In the genomic region with DNA sequence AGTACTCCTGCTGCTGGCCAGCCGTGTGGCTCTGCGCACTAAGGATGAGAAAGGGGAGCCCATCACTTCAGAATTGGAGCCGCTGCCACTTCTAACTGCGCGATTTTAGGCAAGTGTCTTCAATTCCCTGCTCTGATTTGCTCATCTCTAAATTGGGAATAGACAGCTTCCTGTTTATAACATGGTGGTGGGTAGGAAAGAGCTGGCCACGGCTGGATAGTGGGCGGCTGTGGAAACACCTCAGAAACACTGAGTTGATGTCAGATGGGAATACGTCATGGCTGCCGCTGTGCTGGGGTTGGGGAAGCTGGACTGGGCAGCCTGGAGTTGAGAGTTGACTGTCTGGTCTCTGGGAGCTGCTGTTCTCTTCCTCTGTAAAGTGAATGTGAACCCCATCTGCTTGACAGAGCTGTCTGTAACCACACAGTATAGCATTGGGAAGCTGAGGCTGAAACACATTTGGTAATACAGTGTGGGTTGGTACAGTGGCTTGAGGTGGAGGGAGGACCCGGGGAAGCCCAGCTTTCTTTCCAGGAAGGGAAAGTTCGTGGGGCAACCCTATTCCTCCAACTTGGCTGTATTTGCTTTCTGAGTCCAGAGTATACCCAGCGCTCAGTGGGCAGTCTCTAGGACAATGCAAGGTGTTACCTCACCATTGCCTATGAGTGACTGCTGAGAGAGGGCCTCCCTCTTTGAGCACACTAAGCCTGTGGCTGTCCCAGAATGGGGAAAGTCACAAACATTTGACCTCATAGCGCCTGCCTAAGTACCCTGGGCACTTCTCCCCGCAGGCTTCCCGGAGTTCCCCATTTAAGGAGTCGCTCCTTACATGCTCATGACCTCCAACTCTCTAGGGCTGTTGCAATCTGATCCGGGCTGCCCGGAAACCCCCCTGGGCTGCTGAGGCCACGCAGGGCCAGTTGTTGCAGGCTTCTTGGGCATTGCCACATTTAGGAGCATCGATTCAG, we compare ENCODE assay signal across 8 mouse cellular contexts.
DNase-seq lines count a peak whose midpoint lies in the region; ATAC-seq and TF ChIP-seq lines count a peak whose summit lies in the region.

No protein-coding gene starts in this region.

- H3K4me2 ChIP-seq in embryonic facial prominence, embryonic 11.5 days (ENCODE audit: low read depth, low read length): no peak overlapping the region
- no peak overlapping the region for H3K4me2 ChIP-seq in hindbrain, embryonic 16.5 days (ENCODE audit: low read length)

- no peak overlapping the region for H3K9ac ChIP-seq in embryonic facial prominence, embryonic 11.5 days (replicated peaks; ENCODE audit: low read length)
- H3K9ac ChIP-seq in hindbrain, embryonic 16.5 days (ENCODE audit: low read depth, low read length): no peak overlapping the region

- no peaks in the 10 kb centered on the region for H3K36me3 ChIP-seq in kidney, adult 2 months (ENCODE audit: control insufficient read depth, insufficient read depth, low read length)
- no peaks in the 10 kb centered on the region for H3K36me3 ChIP-seq in embryonic facial prominence, embryonic 11.5 days (replicated peaks; ENCODE audit: control insufficient read depth, insufficient read depth, low read depth, low read length)
- H3K36me3 ChIP-seq in hindbrain, embryonic 16.5 days (ENCODE audit: control insufficient read depth, insufficient read depth, low read length): no peaks in the 10 kb centered on the region

- 0 out of 2 replicates have a peak, but pooled peaks cover 6% of the 10 kb centered on the region for H3K4me1 ChIP-seq in kidney, adult 2 months (ENCODE audit: control insufficient read depth, insufficient read depth, low read length)
- peaks cover 5% of the 10 kb centered on the region for H3K4me1 ChIP-seq in embryonic facial prominence, embryonic 11.5 days (ENCODE audit: control insufficient read depth, insufficient read depth, low read length)
- peaks cover 25% of the 10 kb centered on the region for H3K4me1 ChIP-seq in hindbrain, embryonic 16.5 days (ENCODE audit: control insufficient read depth, insufficient read depth, low read depth, low read length)

- TF ChIP-seq CTCF in kidney, adult 2 months (conservative IDR thresholded peaks at IDR 0.05; ENCODE audit: insufficient read depth, insufficient read length, low read depth, low read length): no peak

- DNase-seq in kidney, adult 9 months: peak; percentile 25
- DNase-seq in kidney, adult 2 months: no peak
- DNase-seq in embryonic facial prominence, embryonic 11.5 days (ENCODE audit: low spot score): peak; percentile 11
- DNase-seq in lung, postnatal 4 days: peak; percentile 69 to 80
- DNase-seq in testis, postnatal 14 days (ENCODE audit: low spot score): no peak
- no peak for DNase-seq in adrenal gland, postnatal 4 days (ENCODE audit: low spot score in 2 of 2)

- 65% methylated on average over 20 of the region's 20 CpGs for WGBS in kidney, adult 2 months
- WGBS in embryonic facial prominence, embryonic 11.5 days: 52% methylated on average over 20 of the region's 20 CpGs
- 71% methylated on average over 20 of the region's 20 CpGs for WGBS in hindbrain, embryonic 16.5 days

- ATAC-seq in embryonic facial prominence, embryonic 11.5 days (replicated peaks; ENCODE audit: insufficient number of reproducible peaks, low FRiP score, low TSS enrichment, low read depth): no peak; the same call in 1 of the 2 replicates
- ATAC-seq in hematopoietic stem cell, adult 5-6 weeks (replicated peaks in 1 of 2; ENCODE audit: insufficient read depth in 1 of 2, low FRiP score in 2 of 2, low TSS enrichment in 1 of 2, low read depth in 1 of 2, poor library complexity in 2 of 2, severe bottlenecking in 2 of 2): peak; percentile 46 to 55; a peak in 3 of 4 replicates
- no peak for ATAC-seq in hindbrain, embryonic 16.5 days

- no peak for TF ChIP-seq POLR2A in kidney, adult 2 months (IDR thresholded peaks at IDR 0.05; ENCODE audit: low read depth, low read length)

- H3K9me3 ChIP-seq in embryonic facial prominence, embryonic 11.5 days (replicated peaks; ENCODE audit: control insufficient read depth, low read length): no peaks in the 10 kb centered on the region
- H3K9me3 ChIP-seq in hindbrain, embryonic 16.5 days (ENCODE audit: control insufficient read depth, low read length): no peaks in the 10 kb centered on the region

- no peak overlapping the region for H3K27ac ChIP-seq in kidney, adult 2 months (ENCODE audit: insufficient read depth, low read depth, low read length)
- no peak overlapping the region for H3K27ac ChIP-seq in embryonic facial prominence, embryonic 11.5 days (replicated peaks; ENCODE audit: low read depth, low read length)
- no peak overlapping the region for H3K27ac ChIP-seq in hindbrain, embryonic 16.5 days (ENCODE audit: low read depth, low read length)

- H3K27me3 ChIP-seq in kidney, adult 2 months (replicated peaks; ENCODE audit: control insufficient read depth, insufficient read depth, low read length): no peaks in the 10 kb centered on the region
- peaks cover 4% of the 10 kb centered on the region; the same call in 1 of the 2 replicates for H3K27me3 ChIP-seq in embryonic facial prominence, embryonic 11.5 days (ENCODE audit: control insufficient read depth, insufficient read depth, low read length)
- H3K27me3 ChIP-seq in hindbrain, embryonic 16.5 days (replicated peaks; ENCODE audit: control insufficient read depth, insufficient read depth, low read length): no peaks in the 10 kb centered on the region; the same call in 1 of the 2 replicates

- no peak overlapping the region for H3K4me3 ChIP-seq in kidney, adult 2 months (ENCODE audit: insufficient read depth, low read depth, low read length)
- no peak overlapping the region for H3K4me3 ChIP-seq in embryonic facial prominence, embryonic 11.5 days (ENCODE audit: low read depth, low read length)
- no peak overlapping the region for H3K4me3 ChIP-seq in hindbrain, embryonic 16.5 days (ENCODE audit: low read length)

Comparison
In these comparisons a context has a peak if more than half of its experiments do, and no peak if none do; other contexts are left out.
1. DNase-seq: peak in kidney, adult 9 months (single experiment), embryonic facial prominence, embryonic 11.5 days (single experiment) and lung, postnatal 4 days (2 of 2); none in kidney, adult 2 months (single experiment), testis, postnatal 14 days (single experiment) and adrenal gland, postnatal 4 days (0 of 2).
2. ATAC-seq: peak in hematopoietic stem cell, adult 5-6 weeks (2 of 2); none in embryonic facial prominence, embryonic 11.5 days (single experiment) and hindbrain, embryonic 16.5 days (single experiment).